Mouse (Mus musculus): Measurements from ENCODE around the gene Brca2. TPM values are rescaled to one million over a fixed set of nuclear protein-coding genes. Genes with fewer than 3 reads are reported as not detected.

Brca2 gene
- polyA plus RNA-seq, 1 experiment: 1.4 TPM

DNA sequence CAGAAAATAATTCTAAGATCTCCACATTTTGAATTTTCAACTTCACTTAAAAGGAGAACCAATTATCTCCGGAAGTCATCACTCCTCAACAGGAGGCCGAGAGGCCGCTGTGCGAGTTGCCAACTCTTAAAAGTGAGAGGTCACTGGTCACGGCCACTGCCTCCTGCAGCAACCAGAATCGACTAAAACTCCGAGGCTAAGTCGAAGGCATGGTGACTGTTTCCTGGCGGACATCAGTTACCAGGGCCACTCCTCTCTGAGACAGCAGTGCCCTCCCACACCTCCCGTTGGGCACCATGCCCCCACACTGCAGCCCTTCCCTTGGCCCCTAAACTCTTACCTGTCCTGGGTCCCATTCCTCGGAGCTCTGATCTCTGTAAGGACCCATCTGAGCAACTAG is 54.4 kb downstream of the Brca2 start:
- H3K27me3 ChIP-seq (ENCODE audit: control insufficient read depth): no peaks in the 10 kb centered on the region
- TF ChIP-seq TAL1 (IDR thresholded peaks at IDR 0.05; ENCODE audit: low read length) (no peak), GATA1 (IDR thresholded peaks at IDR 0.05; ENCODE audit: low read length) (no peak)
- H3K4me1 ChIP-seq (ENCODE audit: control insufficient read depth): peaks cover 56% of the 10 kb centered on the region
- H3K4me3 ChIP-seq (replicated peaks): no peak overlapping the region
- H3K36me3 ChIP-seq (ENCODE audit: control insufficient read depth): peaks cover 55% of the 10 kb centered on the region
- H3K9me3 ChIP-seq (ENCODE audit: control insufficient read depth, low read length): no peaks in the 10 kb centered on the region

DNA sequence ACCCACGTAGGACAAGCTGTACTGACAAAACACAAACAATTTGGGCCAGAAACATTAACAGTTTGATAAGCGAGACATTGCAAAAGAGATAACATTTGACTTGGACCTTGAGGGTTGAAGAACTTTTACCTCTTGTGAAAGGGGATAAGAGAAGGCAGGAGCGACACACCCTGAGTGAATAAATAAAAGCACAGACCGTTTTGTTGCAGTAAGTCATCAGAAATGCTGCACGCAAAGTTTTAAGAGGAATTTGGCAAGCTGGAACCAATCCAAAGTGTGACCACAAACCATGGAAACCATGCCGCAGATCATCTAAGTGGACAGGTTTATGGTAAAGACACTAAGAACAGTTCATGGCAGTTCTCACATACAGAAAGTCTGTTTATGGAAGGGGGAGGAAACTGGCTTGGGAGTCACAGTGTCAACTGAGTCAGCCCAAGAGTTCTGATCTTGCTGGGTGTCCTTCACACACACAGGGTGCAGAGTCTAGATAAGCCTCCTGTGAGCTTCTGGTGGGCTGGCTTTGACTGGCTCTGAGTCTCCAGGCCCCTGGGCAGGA is 56.3 kb downstream of the Brca2 start:
- peaks cover 63% of the 10 kb centered on the region for H3K4me1 ChIP-seq (ENCODE audit: control insufficient read depth)
- peak overlapping the region; percentile 34 for H3K4me3 ChIP-seq (replicated peaks)
- peaks cover 36% of the 10 kb centered on the region for H3K36me3 ChIP-seq (ENCODE audit: control insufficient read depth)
- H3K27me3 ChIP-seq (ENCODE audit: control insufficient read depth): no peaks in the 10 kb centered on the region
- TF ChIP-seq TAL1 (IDR thresholded peaks at IDR 0.05; ENCODE audit: low read length) (peak; percentile 66), GATA1 (IDR thresholded peaks at IDR 0.05; ENCODE audit: low read length) (no peak; the same call in 1 of the 2 replicates)
- no peaks in the 10 kb centered on the region for H3K9me3 ChIP-seq (ENCODE audit: control insufficient read depth, low read length)

GRCm38 (mm10) chr5:150581180-150581579 is 58.8 kb downstream of the Brca2 start:
- no peaks in the 10 kb centered on the region for H3K9me3 ChIP-seq (ENCODE audit: control insufficient read depth, low read length)
- no peaks in the 10 kb centered on the region for H3K27me3 ChIP-seq (ENCODE audit: control insufficient read depth)
- no peak overlapping the region for H3K4me3 ChIP-seq (replicated peaks)
- peaks cover 16% of the 10 kb centered on the region for H3K36me3 ChIP-seq (ENCODE audit: control insufficient read depth)
- peaks cover 79% of the 10 kb centered on the region for H3K4me1 ChIP-seq (ENCODE audit: control insufficient read depth)
- no peak for TF ChIP-seq GATA1 (IDR thresholded peaks at IDR 0.05; ENCODE audit: low read length)

DNA sequence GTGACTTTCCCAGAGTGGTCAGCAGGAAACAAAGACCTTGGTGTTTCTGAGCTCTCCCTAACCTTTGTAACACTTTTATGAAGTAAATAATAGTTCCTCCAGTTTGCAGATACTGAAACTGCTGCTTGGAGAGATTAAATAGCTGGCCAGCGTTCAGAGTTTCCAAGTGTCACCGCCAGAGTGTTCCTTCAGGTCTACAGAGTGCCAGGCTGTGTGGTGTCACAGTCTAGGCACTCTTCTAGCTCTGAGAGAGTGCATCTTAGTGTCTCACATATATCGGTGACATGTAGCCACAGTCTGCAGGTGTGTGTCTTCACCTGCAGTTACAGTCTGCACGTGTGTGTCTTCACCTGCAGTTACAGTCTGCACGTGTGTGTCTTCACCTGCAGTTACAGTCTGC is 60.8 kb downstream of the Brca2 start:
- Histone ChIP-seq H3K4me3 (replicated peaks) (no peak overlapping the region), H3K4me1 (ENCODE audit: control insufficient read depth) (peaks cover 63% of the 10 kb centered on the region), H3K27me3 (ENCODE audit: control insufficient read depth) (no peaks in the 10 kb centered on the region), H3K36me3 (ENCODE audit: control insufficient read depth) (peaks cover 7% of the 10 kb centered on the region), H3K9me3 (ENCODE audit: control insufficient read depth, low read length) (no peaks in the 10 kb centered on the region)
- TF ChIP-seq TAL1 (IDR thresholded peaks at IDR 0.05; ENCODE audit: low read length) (no peak), GATA1 (IDR thresholded peaks at IDR 0.05; ENCODE audit: low read length) (no peak)

DNA sequence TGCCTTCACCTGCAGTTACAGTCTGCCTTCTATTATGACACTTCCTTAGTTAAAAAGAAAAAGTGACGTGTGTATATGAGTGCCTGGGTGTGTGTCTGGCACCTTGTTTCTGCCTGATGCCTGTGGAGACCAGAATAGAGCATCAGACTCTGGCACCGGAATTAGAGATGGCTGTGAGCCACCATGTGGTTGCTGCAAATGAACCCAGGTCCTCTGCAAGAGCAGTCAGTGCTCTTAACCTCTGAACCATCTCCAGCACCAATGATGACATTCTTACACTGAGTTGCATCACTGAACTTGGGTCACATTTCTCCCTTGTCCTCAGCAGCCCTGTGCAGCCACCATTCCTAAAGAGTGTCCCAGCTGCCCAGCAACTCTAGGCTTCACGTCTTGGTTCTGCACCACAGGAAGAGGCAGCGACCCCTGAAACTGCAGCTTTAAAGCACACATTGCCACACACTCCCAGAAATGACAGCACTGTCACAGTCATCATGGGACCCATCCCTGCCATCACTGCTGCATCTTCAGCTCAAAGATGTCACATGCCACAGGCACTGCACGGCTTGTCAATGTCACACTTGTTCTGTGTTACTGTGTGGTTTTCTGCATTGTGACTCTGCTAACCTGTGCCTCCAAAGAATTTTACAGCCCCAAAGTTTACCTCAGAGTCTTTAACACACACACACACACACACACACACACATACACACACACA is 61.3 kb downstream of the Brca2 start:
- TF ChIP-seq TAL1 (IDR thresholded peaks at IDR 0.05; ENCODE audit: low read length): no peak
- TF ChIP-seq GATA1 (IDR thresholded peaks at IDR 0.05; ENCODE audit: low read length): no peak
- no peaks in the 10 kb centered on the region for H3K27me3 ChIP-seq (ENCODE audit: control insufficient read depth)
- H3K4me3 ChIP-seq (replicated peaks): no peak overlapping the region
- peaks cover 7% of the 10 kb centered on the region for H3K36me3 ChIP-seq (ENCODE audit: control insufficient read depth)
- H3K4me1 ChIP-seq (ENCODE audit: control insufficient read depth): peaks cover 62% of the 10 kb centered on the region
- H3K9me3 ChIP-seq (ENCODE audit: control insufficient read depth, low read length): no peaks in the 10 kb centered on the region

- no peak overlapping the region for H3K4me3 ChIP-seq (replicated peaks)
- TF ChIP-seq TAL1 (IDR thresholded peaks at IDR 0.05; ENCODE audit: low read length) (no peak), GATA1 (IDR thresholded peaks at IDR 0.05; ENCODE audit: low read length) (no peak)
These were observed 61.9 kb downstream of the Brca2 start for GRCm38 (mm10) chr5:150584337-150584729.

DNA sequence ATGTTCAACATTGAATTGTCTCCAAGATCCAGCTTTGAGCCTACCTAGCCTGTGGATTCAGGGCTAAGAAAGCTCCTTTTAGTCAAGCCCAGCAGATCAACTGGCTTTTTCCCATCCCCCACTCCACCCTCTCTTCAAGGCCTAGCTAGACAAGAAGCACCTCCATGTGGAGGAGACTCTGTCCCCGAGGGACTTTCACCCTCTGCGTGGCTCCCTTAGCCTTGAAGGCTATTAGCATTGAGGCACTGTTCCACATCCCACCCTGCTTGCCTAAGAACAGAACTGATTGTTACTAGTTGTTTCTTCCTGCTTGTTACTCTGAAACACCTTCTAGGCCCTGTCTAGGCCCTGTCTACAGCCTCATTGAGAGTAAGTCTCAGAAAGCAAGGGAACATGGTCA is 67.5 kb downstream of the Brca2 start:
- no peak overlapping the region for H3K4me3 ChIP-seq (replicated peaks)
- H3K4me1 ChIP-seq (ENCODE audit: control insufficient read depth): peaks cover 62% of the 10 kb centered on the region
- H3K36me3 ChIP-seq (ENCODE audit: control insufficient read depth): peaks cover 25% of the 10 kb centered on the region
- H3K27me3 ChIP-seq (ENCODE audit: control insufficient read depth): peaks cover 5% of the 10 kb centered on the region; the same call in 1 of the 2 replicates
- TF ChIP-seq GATA1 (IDR thresholded peaks at IDR 0.05; ENCODE audit: low read length): no peak
- TF ChIP-seq TAL1 (IDR thresholded peaks at IDR 0.05; ENCODE audit: low read length): no peak
- no peaks in the 10 kb centered on the region for H3K9me3 ChIP-seq (ENCODE audit: control insufficient read depth, low read length)

More at GRCm38 (mm10) chr5:150584337-150584729, 61.9 kb downstream of the Brca2 start:
- H3K9me3 ChIP-seq (ENCODE audit: control insufficient read depth, low read length): no peaks in the 10 kb centered on the region
- peaks cover 62% of the 10 kb centered on the region for H3K4me1 ChIP-seq (ENCODE audit: control insufficient read depth)
- H3K27me3 ChIP-seq (ENCODE audit: control insufficient read depth): no peaks in the 10 kb centered on the region
- peaks cover 7% of the 10 kb centered on the region for H3K36me3 ChIP-seq (ENCODE audit: control insufficient read depth)

GRCm38 (mm10) chr5:150592186-150592903 is 69.9 kb downstream of the Brca2 start:
- H3K4me3 ChIP-seq (replicated peaks): peak overlapping the region; percentile 83
- TF ChIP-seq TAL1 (IDR thresholded peaks at IDR 0.05; ENCODE audit: low read length) (no peak), GATA1 (IDR thresholded peaks at IDR 0.05; ENCODE audit: low read length) (no peak)
- H3K27me3 ChIP-seq (ENCODE audit: control insufficient read depth): peaks cover 9% of the 10 kb centered on the region
- H3K36me3 ChIP-seq (ENCODE audit: control insufficient read depth): peaks cover 20% of the 10 kb centered on the region
- H3K9me3 ChIP-seq (ENCODE audit: control insufficient read depth, low read length): no peaks in the 10 kb centered on the region
- peaks cover 61% of the 10 kb centered on the region for H3K4me1 ChIP-seq (ENCODE audit: control insufficient read depth)

Measured in erythroblast, embryonic 14.5 days (primary cell).